Mouse (Mus musculus) ES-Bruce4 (cell line): ENCODE measurements at regions not wholly inside any gene's neighbourhood (a gene's known extent, or its start where the extent isn't known, plus 50 kb on each side); places are given as distances from the start of the nearest gene placed in this dataset.

ENCODE experiments used
- H3K27ac ChIP-seq: 2 replicates; pipeline ENCODE4 v1.5.1; 2012; ENCODE audit warnings: low read length, inconsistent platforms; ENCODE audit not compliant: insufficient read depth
- H3K27me3 ChIP-seq: 2 replicates; pipeline ENCODE4 v1.6.1; 2012; ENCODE audit warnings: mild to moderate bottlenecking, low read length, inconsistent platforms; ENCODE audit not compliant: control insufficient read depth, poor library complexity, insufficient read depth, severe bottlenecking
- H3K36me3 ChIP-seq: 2 replicates; pipeline ENCODE4 v1.6.1; 2012; ENCODE audit warnings: inconsistent platforms, mild to moderate bottlenecking, low read length, moderate library complexity; ENCODE audit not compliant: control insufficient read depth, poor library complexity, insufficient read depth, severe bottlenecking
- H3K4me1 ChIP-seq: one replicate; pipeline ENCODE4 v1.8.1; 2011; ENCODE audit warnings: low read length; ENCODE audit not compliant: control insufficient read depth, insufficient read depth
- H3K4me3 ChIP-seq: 2 replicates; pipeline ENCODE4 v1.5.1; 2011; ENCODE audit warnings: low read depth, mild to moderate bottlenecking, low read length
- H3K9ac ChIP-seq: 2 replicates; pipeline ENCODE4 v1.6.1; 2012; ENCODE audit warnings: low read depth, mild to moderate bottlenecking, inconsistent platforms; ENCODE audit not compliant: poor library complexity, severe bottlenecking
- H3K9me3 ChIP-seq: replicated peaks from 2 replicates; pipeline ENCODE4 v1.6.1; 2012; ENCODE audit warnings: mild to moderate bottlenecking, low read length, inconsistent platforms; ENCODE audit not compliant: control insufficient read depth, poor library complexity, insufficient read depth, severe bottlenecking
- CTCF ChIP-seq: IDR thresholded peaks from one replicate; pipeline ENCODE4 v1.8.1; 2011; ENCODE audit warnings: low read depth, low read length
- EP300 ChIP-seq: IDR thresholded peaks from 2 replicates; pipeline ENCODE4 v1.6.1; 2011; ENCODE audit warnings: low read depth, low read length; ENCODE audit not compliant: insufficient read depth
- POLR2A ChIP-seq: IDR thresholded peaks from one replicate; pipeline ENCODE4 v1.8.1; 2011; ENCODE audit warnings: low read length; ENCODE audit not compliant: insufficient read depth

DNA sequence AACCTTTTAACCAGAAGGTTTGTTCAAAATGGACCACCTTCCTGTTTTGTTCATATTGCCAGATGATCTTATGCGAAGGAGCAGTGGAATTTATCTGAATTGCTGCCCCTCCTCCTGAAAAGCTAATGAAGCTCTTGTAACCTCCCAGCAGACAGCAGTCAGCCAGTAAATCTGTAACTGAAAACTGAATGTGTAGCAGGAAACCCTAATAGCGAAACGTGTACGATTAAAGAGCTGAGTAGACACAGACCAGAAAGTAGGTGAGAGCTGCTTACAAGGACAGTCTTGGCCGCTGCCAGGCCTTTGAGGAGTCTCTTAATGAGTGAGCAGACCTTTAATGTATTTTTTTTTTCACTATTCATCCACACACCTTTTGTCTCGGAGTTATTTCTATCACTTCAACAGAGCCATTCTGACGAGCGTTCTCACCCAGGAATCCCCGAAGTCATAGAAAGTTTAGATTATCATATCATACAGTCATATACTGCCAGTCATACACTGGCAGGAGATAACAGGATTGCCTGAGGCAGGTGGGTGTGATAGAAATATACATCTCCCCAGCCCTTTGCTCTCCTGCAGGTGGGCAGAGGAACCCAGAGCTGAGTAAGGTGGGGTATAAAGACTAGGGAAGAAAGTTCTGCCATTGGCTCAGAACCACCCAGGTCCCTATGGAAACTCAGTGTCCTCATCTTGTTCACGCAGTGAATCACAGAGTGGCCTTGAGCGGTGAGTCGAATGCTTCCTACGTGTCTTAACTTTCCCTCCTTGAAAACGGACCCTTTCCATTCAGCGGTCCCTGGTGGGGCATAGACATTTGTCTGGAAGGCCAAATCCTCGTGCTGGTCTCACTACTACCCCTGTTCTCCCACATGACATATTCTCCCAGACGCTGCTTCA, 72.4 kb upstream of the Prep start:
- no peak overlapping the region for H3K27ac ChIP-seq
- no peak overlapping the region for H3K4me3 ChIP-seq
- peaks cover 5% of the 10 kb centered on the region for H3K4me1 ChIP-seq
- no peak for TF ChIP-seq CTCF
- no peak for TF ChIP-seq EP300
- no peak for TF ChIP-seq POLR2A
- H3K9me3 ChIP-seq, result no peaks in the 10 kb centered on the region
- no peak overlapping the region for H3K9ac ChIP-seq
- no peaks in the 10 kb centered on the region; the same call in 1 of the 2 replicates for H3K27me3 ChIP-seq
- no peaks in the 10 kb centered on the region for H3K36me3 ChIP-seq

DNA sequence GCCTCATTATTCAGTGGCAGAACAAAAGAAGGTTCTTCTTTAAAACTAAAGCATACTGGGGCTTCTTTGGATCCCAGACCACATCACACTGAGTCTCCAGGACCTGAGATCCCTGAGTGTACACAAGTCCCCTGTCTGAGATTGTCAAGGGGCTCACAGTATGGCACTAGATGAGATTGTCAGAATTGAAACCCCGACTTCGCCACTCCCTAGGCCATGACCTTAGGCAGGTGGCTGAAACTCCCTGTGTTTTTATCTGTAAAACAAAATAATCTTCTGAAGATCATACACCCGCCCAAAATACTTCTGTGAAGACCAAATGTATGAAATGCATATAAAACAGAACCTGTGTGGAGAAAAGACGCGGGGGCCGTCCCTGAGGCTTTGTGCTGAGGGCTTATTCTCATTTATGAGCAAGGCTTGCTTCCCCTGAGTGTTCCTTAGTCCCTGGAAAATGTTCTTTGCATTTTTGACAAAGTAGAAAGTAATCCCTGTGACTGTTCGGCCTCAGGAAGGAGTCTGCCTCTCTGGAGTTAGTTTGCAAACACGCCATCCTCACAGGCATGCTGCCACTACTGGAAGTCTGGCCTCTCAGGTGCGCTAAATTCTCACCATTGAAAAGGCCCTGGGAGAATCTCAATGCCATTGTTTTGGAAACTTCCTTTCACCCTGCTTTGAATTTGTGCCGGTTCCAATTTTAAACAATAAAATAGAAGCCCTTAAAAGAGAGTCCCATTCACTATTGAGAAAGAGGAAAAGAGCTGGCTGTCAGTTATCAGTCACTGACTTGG, 73.3 kb upstream of the Prep start:
- Histone ChIP-seq H3K36me3 (no peaks in the 10 kb centered on the region), H3K27ac (no peak overlapping the region), H3K4me1 (peaks cover 5% of the 10 kb centered on the region), H3K9ac (no peak overlapping the region), H3K27me3 (no peaks in the 10 kb centered on the region), H3K4me3 (no peak overlapping the region), H3K9me3 (no peaks in the 10 kb centered on the region)
- TF ChIP-seq CTCF, result no peak
- no peak for TF ChIP-seq POLR2A
- TF ChIP-seq EP300, result no peak

DNA sequence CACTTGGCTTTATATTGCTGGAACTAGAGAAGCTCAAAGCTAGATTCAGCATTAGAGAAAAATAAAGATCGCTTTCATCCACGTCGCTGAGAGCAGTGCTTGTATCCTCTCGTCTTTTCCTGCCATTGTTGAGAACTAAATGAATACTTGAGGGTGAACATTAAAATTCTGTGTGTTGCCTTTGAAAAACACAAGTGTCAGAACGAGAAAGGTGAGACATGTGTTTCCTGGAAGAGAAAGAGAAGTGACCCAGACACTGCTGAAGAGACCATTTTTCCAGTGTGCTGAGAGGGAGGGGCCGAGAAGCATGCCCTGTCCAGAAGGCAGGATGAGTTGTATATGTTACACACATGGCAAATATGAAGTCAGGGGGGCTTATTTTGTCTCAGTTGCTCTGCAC, 77.5 kb upstream of the Prep start:
- Histone ChIP-seq H3K36me3 (no peaks in the 10 kb centered on the region), H3K9me3 (no peaks in the 10 kb centered on the region), H3K9ac (no peak overlapping the region), H3K27me3 (no peaks in the 10 kb centered on the region), H3K4me3 (no peak overlapping the region), H3K27ac (no peak overlapping the region), H3K4me1 (no peaks in the 10 kb centered on the region)
- no peak for TF ChIP-seq EP300

DNA sequence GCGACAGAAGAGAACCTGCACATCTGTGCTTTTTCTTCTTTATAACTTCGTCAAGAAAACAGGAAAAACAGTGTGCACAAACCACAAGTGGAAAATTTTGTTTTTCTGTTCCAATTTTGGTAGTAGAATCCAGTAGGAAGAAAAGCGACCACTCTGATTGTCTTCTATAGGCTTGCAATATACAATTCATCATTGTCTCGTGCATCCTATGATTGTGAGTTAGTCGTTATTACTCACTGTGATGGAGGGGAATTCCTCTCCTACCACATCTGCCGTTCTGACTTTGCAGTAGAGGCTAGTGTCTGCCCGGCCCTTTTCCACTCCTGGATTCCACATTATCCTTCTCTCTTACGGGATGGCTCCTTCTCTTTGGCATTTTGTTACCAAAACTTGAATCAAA, 78.2 kb upstream of the Prep start:
- Histone ChIP-seq H3K27ac (no peak overlapping the region), H3K4me3 (no peak overlapping the region), H3K9me3 (no peaks in the 10 kb centered on the region), H3K27me3 (no peaks in the 10 kb centered on the region), H3K36me3 (no peaks in the 10 kb centered on the region), H3K4me1 (no peaks in the 10 kb centered on the region), H3K9ac (no peak overlapping the region)
- TF ChIP-seq CTCF (no peak), POLR2A (no peak), EP300 (no peak)

DNA sequence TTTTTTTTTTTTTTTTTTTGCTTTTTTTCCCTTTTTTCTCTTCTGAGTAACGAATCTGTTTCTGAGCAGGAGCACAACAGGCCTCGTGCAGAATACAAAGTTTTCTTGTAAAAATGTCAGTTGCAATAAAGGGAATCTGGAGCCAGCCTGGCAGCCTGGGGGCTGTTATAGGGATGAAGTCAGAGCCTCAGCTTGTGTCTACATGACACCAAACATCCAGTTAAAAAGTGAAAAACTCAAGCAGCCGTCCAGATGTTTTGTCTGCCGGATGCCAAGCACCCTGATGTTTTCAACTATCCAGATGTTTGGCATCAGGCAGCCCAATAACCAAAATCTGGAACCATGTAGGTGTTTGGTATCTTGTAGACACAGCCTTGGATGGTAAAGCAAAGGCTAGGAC, 79.4 kb upstream of the Prep start:
- TF ChIP-seq EP300 (no peak), POLR2A (no peak), CTCF (no peak)
- Histone ChIP-seq H3K4me3 (no peak overlapping the region), H3K4me1 (no peaks in the 10 kb centered on the region), H3K27me3 (no peaks in the 10 kb centered on the region), H3K9ac (no peak overlapping the region), H3K36me3 (no peaks in the 10 kb centered on the region), H3K9me3 (no peaks in the 10 kb centered on the region), H3K27ac (no peak overlapping the region)

DNA sequence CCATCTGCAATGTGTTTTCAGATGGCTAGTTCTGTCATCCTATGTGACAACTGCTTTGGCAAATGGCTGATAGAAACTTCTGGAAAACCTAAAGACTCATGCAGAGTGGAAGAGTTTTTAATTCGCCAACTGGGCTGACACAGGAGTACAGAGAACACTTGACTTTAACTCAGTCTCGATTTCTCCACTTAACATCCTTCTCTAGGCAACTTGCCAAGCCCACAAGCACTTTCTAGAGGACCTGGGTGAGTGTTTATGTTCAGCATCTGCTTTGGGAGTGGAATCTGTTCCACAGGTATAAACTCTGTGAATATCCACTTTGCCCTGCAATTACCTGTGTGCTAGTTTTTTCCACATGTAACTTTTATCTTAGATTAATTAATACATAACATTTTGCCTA, 85.1 kb upstream of the Prep start:
- Histone ChIP-seq H3K4me3 (no peak overlapping the region), H3K9ac (no peak overlapping the region), H3K36me3 (no peaks in the 10 kb centered on the region), H3K27ac (no peak overlapping the region), H3K4me1 (no peaks in the 10 kb centered on the region), H3K9me3 (no peaks in the 10 kb centered on the region), H3K27me3 (no peaks in the 10 kb centered on the region)
- TF ChIP-seq EP300 (no peak), POLR2A (no peak), CTCF (no peak)
